Mouse (Mus musculus) kidney, adult 2 months (tissue): ENCODE results near the gene Vti1a. TPM values are rescaled to one million over a fixed set of nuclear protein-coding genes. Genes with fewer than 3 reads are reported as not detected.

Experiments used
- DNase-seq: peaks from one replicate; pipeline ENCODE4 v3.0.0; 2021
- H3K27ac ChIP-seq: fragments of 200-500 bp; 2 replicates; pipeline ENCODE4 v1.5.1; 2012; ENCODE audit warnings: low read depth, low read length, control low read depth, inconsistent platforms; ENCODE audit not compliant: insufficient read depth
- H3K27me3 ChIP-seq: fragments of 200-500 bp; replicated peaks from 2 replicates; pipeline ENCODE4 v1.6.1; 2012; ENCODE audit warnings: mild to moderate bottlenecking, moderate library complexity, low read length, inconsistent platforms; ENCODE audit not compliant: control insufficient read depth, insufficient read depth
- H3K36me3 ChIP-seq: fragments of 200-500 bp; 2 replicates; pipeline ENCODE4 v1.6.1; 2012; ENCODE audit warnings: mild to moderate bottlenecking, moderate library complexity, low read length, inconsistent platforms; ENCODE audit not compliant: control insufficient read depth, insufficient read depth
- H3K4me1 ChIP-seq: fragments of 200-500 bp; 2 replicates; pipeline ENCODE4 v1.6.1; 2011; ENCODE audit warnings: low read length; ENCODE audit not compliant: control insufficient read depth, insufficient read depth
- H3K4me3 ChIP-seq: fragments of 200-500 bp; 2 replicates; pipeline ENCODE4 v1.5.1; 2011; ENCODE audit warnings: mild to moderate bottlenecking, low read depth, low read length, control low read depth; ENCODE audit not compliant: insufficient read depth
- CTCF ChIP-seq: fragments of 200-500 bp; conservative IDR thresholded peaks from 2 replicates; pipeline ENCODE4 v1.5.1; 2011; ENCODE audit warnings: low read depth, mild to moderate bottlenecking, control low read depth, low read length, moderate library complexity, mixed read lengths; ENCODE audit not compliant: insufficient read depth, insufficient read length
- POLR2A ChIP-seq: fragments of 200-500 bp; IDR thresholded peaks from one replicate; pipeline ENCODE4 v1.6.1; 2011; ENCODE audit warnings: low read depth, low read length, control low read depth
- WGBS: fragments of 180-500 bp; shearing (Covaris S2); methylation state at CpG from one replicate; pipeline ENCODE4 v1.1.7; 2018; 5-methylcytosine and 5-hydroxymethylcytosine counted together
- polyA plus RNA-seq: library from polyadenylated mRNA; depleted of rRNA; stranded (reverse); fragments of >200 nt; gene quantifications from 2 replicates; pipeline ENCODE4 v1.2.3, GENCODE M21; 2012

Gene Vti1a
- polyA plus RNA-seq, 1 experiment = 15.7 TPM

DNA sequence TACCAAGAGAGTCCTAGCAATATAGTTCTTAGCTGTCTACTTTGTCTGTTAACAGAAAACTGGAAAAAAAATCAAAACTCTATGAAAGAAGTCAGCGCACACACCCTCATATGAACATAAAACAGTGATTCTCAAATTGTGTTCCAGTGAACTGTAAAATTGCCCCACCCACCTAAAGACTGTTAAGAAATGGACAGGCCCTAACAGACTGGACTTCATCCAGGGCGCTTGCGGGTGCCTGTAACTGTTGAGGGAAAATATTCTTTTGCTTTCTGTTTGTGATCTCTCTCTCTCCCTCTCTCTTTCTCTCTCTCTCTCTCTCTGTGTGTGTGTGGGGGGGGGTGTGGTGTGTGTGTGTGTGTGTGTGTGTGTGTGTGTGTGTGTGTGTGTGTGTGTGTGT is 216.6 kb downstream of the Vti1a start:
- H3K27me3 ChIP-seq = no peaks in the 10 kb centered on the region
- no peak overlapping the region for H3K4me3 ChIP-seq
- DNase-seq = no peak
- TF ChIP-seq CTCF (no peak), POLR2A (no peak)
- H3K36me3 ChIP-seq = no peaks in the 10 kb centered on the region
- H3K27ac ChIP-seq = no peak overlapping the region
- 47% methylated on average over 3 of the region's 3 CpGs for WGBS
- no peaks in the 10 kb centered on the region for H3K4me1 ChIP-seq

DNA sequence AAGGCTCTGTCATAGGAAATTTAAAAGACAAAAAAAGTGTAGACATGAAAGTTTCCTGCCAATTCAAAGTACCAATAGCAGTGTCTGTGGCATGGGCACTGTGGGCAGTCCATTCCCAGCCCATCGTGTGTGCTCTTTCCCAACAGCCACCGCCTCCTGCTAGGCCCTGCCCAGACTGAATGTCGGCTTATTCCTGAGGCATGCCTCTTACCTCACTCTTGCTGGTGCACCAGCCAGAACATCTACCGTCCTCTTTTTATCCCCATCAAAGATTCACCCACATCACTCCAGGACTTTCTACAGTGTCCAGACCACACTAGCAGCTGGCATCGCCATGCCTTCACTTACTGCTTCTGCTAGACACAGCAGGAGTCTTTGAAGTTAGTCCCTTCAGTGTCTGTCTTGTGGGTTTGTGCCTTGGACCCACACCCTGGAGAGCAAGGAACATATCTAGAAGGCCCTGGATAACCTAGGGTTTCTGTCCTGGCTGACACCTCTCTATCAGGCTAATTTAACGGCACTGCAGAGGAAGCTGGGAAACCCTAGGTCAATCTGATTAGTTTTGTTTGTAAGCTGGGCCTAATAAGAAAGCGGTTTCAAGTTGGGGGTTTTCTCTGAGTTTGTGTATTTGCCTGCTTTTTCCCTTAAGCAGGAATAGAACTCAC is 220.3 kb downstream of the Vti1a start:
- no peak for DNase-seq
- 84% methylated on average over 7 of the region's 7 CpGs for WGBS
- H3K4me1 ChIP-seq = no peaks in the 10 kb centered on the region
- H3K27me3 ChIP-seq = no peaks in the 10 kb centered on the region
- H3K36me3 ChIP-seq = no peaks in the 10 kb centered on the region
- no peak for TF ChIP-seq CTCF
- no peak for TF ChIP-seq POLR2A
- no peak overlapping the region for H3K4me3 ChIP-seq
- no peak overlapping the region for H3K27ac ChIP-seq

DNA sequence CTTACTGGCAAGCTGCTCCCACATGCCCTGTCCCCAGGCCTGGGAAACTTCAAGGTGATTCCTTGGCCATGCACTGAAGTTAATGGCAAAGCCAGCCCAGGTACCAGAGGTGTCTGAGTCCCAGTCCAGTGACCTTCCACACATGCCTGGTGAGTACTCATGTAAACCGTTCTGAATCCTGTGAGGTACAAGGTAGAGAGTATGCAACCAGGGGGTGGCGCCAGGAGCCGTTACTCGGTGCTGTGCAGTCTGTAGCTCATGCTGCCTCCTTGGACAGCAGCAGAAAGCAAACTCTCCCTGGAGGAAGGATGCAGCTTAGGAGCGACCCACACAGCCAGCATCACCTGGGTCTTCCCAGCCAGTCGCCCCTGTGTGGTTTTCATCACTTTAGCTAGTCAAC is 221.6 kb downstream of the Vti1a start:
- H3K27ac ChIP-seq = no peak overlapping the region
- no peak overlapping the region for H3K4me3 ChIP-seq
- no peak for TF ChIP-seq POLR2A
- peak; percentile 70 for TF ChIP-seq CTCF
- peak; percentile 87 for DNase-seq
- no peaks in the 10 kb centered on the region for H3K36me3 ChIP-seq
- H3K27me3 ChIP-seq = no peaks in the 10 kb centered on the region
- no peaks in the 10 kb centered on the region for H3K4me1 ChIP-seq
- 32% methylated on average over 6 of the region's 6 CpGs for WGBS

- Histone ChIP-seq H3K27ac (no peak overlapping the region), H3K4me1 (no peaks in the 10 kb centered on the region), H3K36me3 (no peaks in the 10 kb centered on the region), H3K27me3 (no peaks in the 10 kb centered on the region), H3K4me3 (no peak overlapping the region)
- no peak for DNase-seq
- 91% methylated on average over 5 of the region's 5 CpGs for WGBS
- TF ChIP-seq CTCF (no peak), POLR2A (no peak)
Observed at GRCm38 (mm10) chr19:55541641-55542040, 225.5 kb downstream of the Vti1a start.

DNA sequence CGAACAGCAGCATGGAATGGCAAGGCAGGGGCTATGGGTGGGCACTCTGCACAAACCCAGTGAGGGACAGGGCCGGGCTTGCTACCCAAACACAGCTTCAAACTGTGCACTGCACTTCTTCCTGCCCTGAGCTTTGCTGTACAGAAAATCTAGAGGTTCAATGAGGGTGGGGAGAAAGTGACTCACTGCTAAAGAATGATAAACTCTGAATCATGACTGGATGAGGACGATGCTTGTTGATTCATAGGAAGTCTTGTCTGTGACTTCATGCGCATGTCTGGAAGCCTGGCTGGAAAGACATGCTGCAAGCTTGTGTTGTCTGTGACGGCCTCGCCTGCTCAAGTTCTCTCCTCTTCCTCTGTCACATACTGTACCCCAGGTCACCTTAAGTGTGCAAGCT is 226.4 kb downstream of the Vti1a start:
- TF ChIP-seq CTCF (no peak), POLR2A (no peak)
- WGBS = 67% methylated on average over 6 of the region's 6 CpGs
- Histone ChIP-seq H3K4me3 (no peak overlapping the region), H3K4me1 (no peaks in the 10 kb centered on the region), H3K27me3 (no peaks in the 10 kb centered on the region), H3K36me3 (no peaks in the 10 kb centered on the region), H3K27ac (no peak overlapping the region)
- no peak for DNase-seq

DNA sequence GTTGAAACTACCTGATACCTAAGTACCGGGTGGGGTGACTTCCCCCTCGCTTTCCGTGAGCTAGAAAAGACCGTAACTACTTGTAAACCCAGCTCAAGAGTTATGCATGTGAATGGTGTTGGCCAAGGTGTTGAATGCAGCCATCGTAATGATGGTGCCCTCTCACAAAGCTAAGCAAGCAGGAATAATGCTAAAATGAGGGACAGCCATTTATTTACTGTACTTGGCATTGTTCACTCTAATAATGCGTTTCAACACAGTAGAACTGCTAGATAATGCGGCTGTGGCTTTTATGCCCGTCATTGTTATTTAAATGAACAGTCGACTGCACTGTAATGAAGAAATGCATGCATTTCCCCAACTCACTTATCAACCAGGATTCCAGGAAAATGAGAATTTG is 227.1 kb downstream of the Vti1a start:
- no peaks in the 10 kb centered on the region for H3K36me3 ChIP-seq
- DNase-seq = no peak
- H3K27ac ChIP-seq = no peak overlapping the region
- TF ChIP-seq CTCF = no peak
- no peak for TF ChIP-seq POLR2A
- no peak overlapping the region for H3K4me3 ChIP-seq
- H3K27me3 ChIP-seq = no peaks in the 10 kb centered on the region
- no peaks in the 10 kb centered on the region for H3K4me1 ChIP-seq
- 96% methylated on average over 9 of the region's 9 CpGs for WGBS

DNA sequence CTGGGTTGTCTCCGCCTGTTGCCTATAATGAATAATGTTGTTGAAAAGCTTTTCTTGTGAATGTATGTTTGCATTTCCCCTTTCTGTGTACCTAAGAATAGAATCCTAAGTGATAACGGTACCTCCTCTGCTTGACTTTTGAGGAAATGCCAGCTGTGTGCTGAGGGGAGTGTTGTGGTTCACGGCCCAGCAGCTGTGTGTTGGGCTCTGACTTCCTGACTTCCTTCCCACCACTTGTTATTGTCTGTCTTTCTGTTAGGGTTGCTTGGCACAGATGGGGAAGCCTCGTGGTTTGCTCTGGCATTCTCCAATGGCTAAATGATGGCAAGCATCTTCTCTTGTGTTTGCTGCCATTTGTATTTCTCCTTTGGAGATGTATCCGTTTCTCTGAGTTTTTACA is 228.4 kb downstream of the Vti1a start:
- TF ChIP-seq CTCF (no peak), POLR2A (no peak)
- 70% methylated on average over 5 of the region's 5 CpGs for WGBS

GRCm38 (mm10) chr19:55545529-55545928 is 229.4 kb downstream of the Vti1a start:
- peak; percentile 88 for DNase-seq
- no peaks in the 10 kb centered on the region for H3K36me3 ChIP-seq
- H3K4me3 ChIP-seq = no peak overlapping the region
- TF ChIP-seq CTCF (peak; percentile 99), POLR2A (no peak)
- no peak overlapping the region for H3K27ac ChIP-seq
- no peaks in the 10 kb centered on the region for H3K27me3 ChIP-seq
- H3K4me1 ChIP-seq = no peaks in the 10 kb centered on the region
- 34% methylated on average over 9 of the region's 9 CpGs for WGBS

More for the DNA sequence above, 228.4 kb downstream of the Vti1a start:
- no peak overlapping the region for H3K4me3 ChIP-seq
- H3K36me3 ChIP-seq = no peaks in the 10 kb centered on the region
- H3K27ac ChIP-seq = no peak overlapping the region
- no peak for DNase-seq
- no peaks in the 10 kb centered on the region for H3K4me1 ChIP-seq
- H3K27me3 ChIP-seq = no peaks in the 10 kb centered on the region
